Mouse (Mus musculus) heart, embryonic 10.5 days (tissue): ENCODE data around the gene Cilp. TPM values are rescaled to one million over a fixed set of nuclear protein-coding genes. Genes with fewer than 3 reads are reported as not detected.

Experiments used
- DNase-seq: peaks from one replicate; pipeline ENCODE4 v3.0.0-alpha.2; 2017; ENCODE audit warnings: low spot score
- H3K27ac ChIP-seq: fragments of 300-500 bp; sonication (generic); 2 replicates; pipeline ENCODE4 v1.5.1; 2016; ENCODE audit warnings: mild to moderate bottlenecking
- H3K27me3 ChIP-seq: fragments of 300-500 bp; sonication (generic); 2 replicates; pipeline ENCODE4 v1.6.1; 2016; ENCODE audit warnings: mild to moderate bottlenecking; ENCODE audit not compliant: poor library complexity, insufficient read depth, severe bottlenecking
- H3K36me3 ChIP-seq: fragments of 300-500 bp; sonication (generic); 2 replicates; pipeline ENCODE4 v1.6.1; 2016; ENCODE audit warnings: mild to moderate bottlenecking, moderate library complexity
- H3K4me1 ChIP-seq: fragments of 300-500 bp; sonication (generic); 2 replicates; pipeline ENCODE4 v1.6.1; 2016; ENCODE audit warnings: mild to moderate bottlenecking
- H3K4me3 ChIP-seq: fragments of 300-500 bp; sonication (generic); 2 replicates; pipeline ENCODE4 v1.5.1; 2016; ENCODE audit warnings: mild to moderate bottlenecking, moderate library complexity
- H3K9me3 ChIP-seq: fragments of 300-500 bp; sonication (generic); 2 replicates; pipeline ENCODE4 v1.6.1; 2016; ENCODE audit warnings: mild to moderate bottlenecking, moderate library complexity
- WGBS: fragments of 180-500 bp; shearing (Covaris S2); methylation state at CpG from one replicate; pipeline ENCODE4 v1.1.7; 2016; 5-methylcytosine and 5-hydroxymethylcytosine counted together
- polyA plus RNA-seq: library from polyadenylated mRNA; unstranded; fragments of >200 nt; fragmentation: Nextera tagmentation; extraction: Ambion mirVana; gene quantifications from 2 replicates; pipeline ENCODE4 v1.2.1, GENCODE M21; 2016

Cilp gene
- polyA plus RNA-seq, 1 experiment from 2014 or later = not detected

- Histone ChIP-seq H3K4me1 (no peaks in the 10 kb centered on the region), H3K9me3 (no peaks in the 10 kb centered on the region), H3K36me3 (peaks cover 73% of the 10 kb centered on the region), H3K27ac (no peak overlapping the region), H3K27me3 (no peaks in the 10 kb centered on the region), H3K4me3 (no peak overlapping the region)
- WGBS = 87% methylated on average over 1 of the region's 1 CpGs
- no peak for DNase-seq
Observed at GRCm38 (mm10) chr9:65308011-65308410, 43.0 kb downstream of the Cilp start.

- no peaks in the 10 kb centered on the region for H3K9me3 ChIP-seq
- H3K4me1 ChIP-seq = no peaks in the 10 kb centered on the region
- H3K27me3 ChIP-seq = no peaks in the 10 kb centered on the region
- DNase-seq = peak; percentile 76
- no peak overlapping the region for H3K4me3 ChIP-seq
- peaks cover 61% of the 10 kb centered on the region for H3K36me3 ChIP-seq
- 92% methylated on average over 4 of the region's 4 CpGs for whole genome bisulfite sequencing
- H3K27ac ChIP-seq = no peak overlapping the region
Observed at GRCm38 (mm10) chr9:65312669-65313357, 47.8 kb downstream of the Cilp start.

- H3K4me1 ChIP-seq = no peaks in the 10 kb centered on the region
- no peak overlapping the region for H3K27ac ChIP-seq
- peak; percentile 33 for DNase-seq
- H3K36me3 ChIP-seq = peaks cover 60% of the 10 kb centered on the region
- no peak overlapping the region for H3K4me3 ChIP-seq
- WGBS = 91% methylated on average over 1 of the region's 1 CpGs
- no peaks in the 10 kb centered on the region for H3K9me3 ChIP-seq
- no peaks in the 10 kb centered on the region for H3K27me3 ChIP-seq
Observed at GRCm38 (mm10) chr9:65313846-65314245, 48.9 kb downstream of the Cilp start.

GRCm38 (mm10) chr9:65322255-65322900 lies 57.4 kb downstream of the Cilp start:
- Histone ChIP-seq H3K27me3 (no peaks in the 10 kb centered on the region), H3K36me3 (peaks cover 72% of the 10 kb centered on the region), H3K4me3 (no peak overlapping the region), H3K4me1 (no peaks in the 10 kb centered on the region), H3K9me3 (no peaks in the 10 kb centered on the region), H3K27ac (no peak overlapping the region)
- 90% methylated on average over 11 of the region's 11 CpGs for WGBS
- no peak for DNase-seq

GRCm38 (mm10) chr9:65325971-65326370 lies 61.0 kb downstream of the Cilp start:
- H3K4me3 ChIP-seq = no peak overlapping the region
- H3K36me3 ChIP-seq = peaks cover 74% of the 10 kb centered on the region
- no peaks in the 10 kb centered on the region for H3K9me3 ChIP-seq
- no peaks in the 10 kb centered on the region for H3K4me1 ChIP-seq
- H3K27ac ChIP-seq = no peak overlapping the region
- peak; percentile 27 for DNase-seq
- H3K27me3 ChIP-seq = no peaks in the 10 kb centered on the region

- no peaks in the 10 kb centered on the region for H3K4me1 ChIP-seq
- no peak for DNase-seq
- no peaks in the 10 kb centered on the region for H3K9me3 ChIP-seq
- WGBS = 87% methylated on average over 2 of the region's 2 CpGs
- no peaks in the 10 kb centered on the region for H3K27me3 ChIP-seq
- H3K27ac ChIP-seq = no peak overlapping the region
- H3K36me3 ChIP-seq = peaks cover 67% of the 10 kb centered on the region
- H3K4me3 ChIP-seq = no peak overlapping the region
Observed at GRCm38 (mm10) chr9:65327371-65327770, 62.4 kb downstream of the Cilp start.

Other genes starting within 250 kb of the Cilp start
- gene Hacd3, start 243.5 kb upstream of the Cilp start, polyA plus RNA-seq = 67.6 and 78.7 TPM in 2 replicates
- gene Dpp8, start 232.8 kb upstream of the Cilp start, polyA plus RNA-seq = 35.2 and 36.2 TPM in 2 replicates
- gene Igdcc4, start 163.7 kb upstream of the Cilp start, polyA plus RNA-seq = 7.5 and 10.8 TPM in 2 replicates
- 26.8 and 65.0 TPM in 2 replicates for gene Igdcc3, start 124.0 kb upstream of the Cilp start, polyA plus RNA-seq
- 4.8 and 5.8 TPM in 2 replicates for gene Parp16, start 69.8 kb upstream of the Cilp start, polyA plus RNA-seq
- 43.0 and 43.5 TPM in 2 replicates for gene Clpx, start 29.1 kb downstream of the Cilp start, polyA plus RNA-seq
- gene Pdcd7, start 80.9 kb downstream of the Cilp start, polyA plus RNA-seq = 5.6 and 7.8 TPM in 2 replicates
- 0.27 and 0.38 TPM in 2 replicates for gene Ubap1l, start 95.9 kb downstream of the Cilp start, polyA plus RNA-seq
- gene Kbtbd13, start 126.5 kb downstream of the Cilp start, polyA plus RNA-seq = 1.4 and 2.1 TPM in 2 replicates
- gene Rasl12, start 133.3 kb downstream of the Cilp start, polyA plus RNA-seq = 1.9 and 3.9 TPM in 2 replicates
- not detected in 2 replicates for gene Slc51b, start 157.8 kb downstream of the Cilp start, polyA plus RNA-seq
- gene Mtfmt, start 170.6 kb downstream of the Cilp start, polyA plus RNA-seq = 14.7 and 17.3 TPM in 2 replicates
- 66.7 and 71.1 TPM in 2 replicates for gene Spg21, start 195.8 kb downstream of the Cilp start, polyA plus RNA-seq